Mouse (Mus musculus) small intestine, adult 2 months (tissue): ENCODE measurements around the gene Klhl35.

Experiments
- CTCF ChIP-seq: fragments of 200-500 bp; IDR thresholded peaks from 2 replicates; pipeline ENCODE4 v1.5.1; 2012; ENCODE audit warnings: low read depth, mild to moderate bottlenecking, control low read depth, inconsistent platforms, low read length, moderate library complexity, mixed read lengths; ENCODE audit not compliant: insufficient replicate concordance, insufficient read length; ENCODE audit errors: extremely low read depth
- POLR2A ChIP-seq: fragments of 200-500 bp; IDR thresholded peaks from 2 replicates; pipeline ENCODE4 v1.6.1; 2012; ENCODE audit warnings: low read depth, mild to moderate bottlenecking, control low read depth, inconsistent platforms, low read length, moderate library complexity

DNA sequence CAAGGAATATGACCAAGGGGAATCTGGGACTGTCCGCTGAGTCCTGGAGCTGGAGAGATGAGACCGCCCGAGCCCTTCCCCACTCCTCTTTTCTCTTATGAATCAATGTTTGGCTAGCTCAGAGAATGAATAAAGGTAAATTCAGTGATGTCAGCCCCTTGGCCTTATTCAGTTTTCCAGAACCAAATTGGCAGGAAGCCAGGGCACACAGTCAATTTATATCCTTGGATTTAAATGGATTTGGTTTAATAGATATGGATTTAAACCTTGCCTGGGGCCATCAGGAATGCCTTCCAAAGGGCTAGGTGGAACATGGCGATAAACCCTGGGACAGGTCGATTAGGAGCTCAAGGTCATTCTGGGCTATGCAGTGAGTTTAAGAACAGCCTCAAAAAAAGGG is 23.9 kb downstream of the Klhl35 start:
- TF ChIP-seq CTCF, result no peak
- no peak for TF ChIP-seq POLR2A
